Mouse (Mus musculus) heart, embryonic 16.5 days (tissue): Measurements from ENCODE around the gene Gm4779. TPM values are rescaled to one million over a fixed set of nuclear protein-coding genes. Genes with fewer than 3 reads are reported as not detected.

Source experiments
- ATAC-seq: fragments of 200-750 bp; cut with Nextera tagmentation; replicated peaks from 2 replicates; pipeline ENCODE4 v1.8.0; 2017; ENCODE audit warnings: moderate number of reproducible peaks; ENCODE audit not compliant: insufficient read depth, low FRiP score; ENCODE audit errors: extremely low read depth
- H3K27ac ChIP-seq: fragments of 300-500 bp; sonication (generic); 2 replicates; pipeline ENCODE4 v1.5.1; 2014; ENCODE audit warnings: mild to moderate bottlenecking, low read length, control low read depth, moderate library complexity
- H3K27me3 ChIP-seq: fragments of 300-500 bp; sonication (generic); 2 replicates; pipeline ENCODE4 v1.6.1; 2014; ENCODE audit warnings: low read length, mixed read lengths; ENCODE audit not compliant: control insufficient read depth, insufficient read depth
- H3K36me3 ChIP-seq: fragments of 300-500 bp; sonication (generic); 2 replicates; pipeline ENCODE4 v1.6.1; 2014; ENCODE audit not compliant: control insufficient read depth, insufficient read depth
- H3K4me1 ChIP-seq: fragments of 300-500 bp; sonication (generic); 2 replicates; pipeline ENCODE4 v1.6.1; 2014; ENCODE audit warnings: low read length, mixed read lengths; ENCODE audit not compliant: control insufficient read depth, insufficient read depth
- H3K4me2 ChIP-seq: fragments of 300-500 bp; sonication (generic); 2 replicates; pipeline ENCODE4 v1.6.1; 2014; ENCODE audit warnings: low read depth, mild to moderate bottlenecking, control low read depth, low read length
- H3K4me3 ChIP-seq: fragments of 300-500 bp; sonication (generic); 2 replicates; pipeline ENCODE4 v1.5.1; 2014; ENCODE audit warnings: mild to moderate bottlenecking, control low read depth, low read length
- H3K9ac ChIP-seq: fragments of 300-500 bp; sonication (generic); 2 replicates; pipeline ENCODE4 v1.6.1; 2014; ENCODE audit warnings: low read length, control low read depth
- H3K9me3 ChIP-seq: fragments of 300-500 bp; sonication (generic); replicated peaks from 2 replicates; pipeline ENCODE4 v1.6.1; 2016; ENCODE audit warnings: low read length; ENCODE audit not compliant: control insufficient read depth
- WGBS: fragments of 180-500 bp; shearing (Covaris S2); extraction: QIAGEN DNeasy Blood & Tissue Kit; methylation state at CpG from one replicate; pipeline ENCODE4 v1.1.7; 2014; 5-methylcytosine and 5-hydroxymethylcytosine counted together
- polyA plus RNA-seq: library from polyadenylated mRNA; unstranded; fragments of >200 nt; fragmentation: Nextera tagmentation; extraction: Ambion mirVana; gene quantifications from 2 replicates; pipeline ENCODE4 v1.2.1, GENCODE M21; 2015

The Gm4779 gene
- polyA plus RNA-seq, 1 experiment from 2014 or later: 0.37 TPM

GRCm38 (mm10) chrX:101767280-101767679 lies 26.9 kb downstream of the Gm4779 start:
- 54% methylated on average over 7 of the region's 7 CpGs for WGBS
- no peak overlapping the region for H3K27ac ChIP-seq

GRCm38 (mm10) chrX:101765111-101765510 lies 29.1 kb downstream of the Gm4779 start:
- H3K4me1 ChIP-seq: no peaks in the 10 kb centered on the region
- WGBS: 77% methylated on average over 4 of the region's 4 CpGs
- no peak for ATAC-seq
- no peak overlapping the region for H3K4me2 ChIP-seq
- peaks cover 3% of the 10 kb centered on the region; the same call in 1 of the 2 replicates for H3K27me3 ChIP-seq
- no peaks in the 10 kb centered on the region for H3K36me3 ChIP-seq
- no peaks in the 10 kb centered on the region for H3K9me3 ChIP-seq
- no peak overlapping the region for H3K27ac ChIP-seq
- H3K4me3 ChIP-seq: no peak overlapping the region
- no peak overlapping the region for H3K9ac ChIP-seq

More at GRCm38 (mm10) chrX:101767280-101767679, 26.9 kb downstream of the Gm4779 start:
- Histone ChIP-seq H3K9ac (no peak overlapping the region), H3K9me3 (no peaks in the 10 kb centered on the region), H3K4me1 (no peaks in the 10 kb centered on the region), H3K4me3 (no peak overlapping the region), H3K36me3 (no peaks in the 10 kb centered on the region), H3K27me3 (peaks cover 7% of the 10 kb centered on the region; the same call in 1 of the 2 replicates), H3K4me2 (no peak overlapping the region)
- ATAC-seq: no peak

- ATAC-seq: no peak
- Histone ChIP-seq H3K4me2 (no peak overlapping the region), H3K27ac (no peak overlapping the region), H3K4me1 (no peaks in the 10 kb centered on the region), H3K9me3 (no peaks in the 10 kb centered on the region), H3K9ac (no peak overlapping the region), H3K27me3 (peaks cover 6% of the 10 kb centered on the region), H3K4me3 (no peak overlapping the region), H3K36me3 (no peaks in the 10 kb centered on the region)
- 61% methylated on average over 5 of the region's 5 CpGs for WGBS
These were observed 29.6 kb downstream of the Gm4779 start for GRCm38 (mm10) chrX:101764621-101765020.

- WGBS: 61% methylated on average over 5 of the region's 5 CpGs
- Histone ChIP-seq H3K9me3 (no peaks in the 10 kb centered on the region), H3K4me2 (no peak overlapping the region), H3K27me3 (no peaks in the 10 kb centered on the region), H3K4me3 (no peak overlapping the region), H3K27ac (no peak overlapping the region), H3K36me3 (no peaks in the 10 kb centered on the region), H3K4me1 (no peaks in the 10 kb centered on the region), H3K9ac (no peak overlapping the region)
- ATAC-seq: no peak
These were observed 39.7 kb downstream of the Gm4779 start for GRCm38 (mm10) chrX:101754478-101754877.

GRCm38 (mm10) chrX:101750144-101750543 lies 44.1 kb downstream of the Gm4779 start:
- Histone ChIP-seq H3K27me3 (no peaks in the 10 kb centered on the region), H3K27ac (no peak overlapping the region), H3K4me2 (no peak overlapping the region), H3K4me3 (no peak overlapping the region), H3K9me3 (no peaks in the 10 kb centered on the region), H3K4me1 (no peaks in the 10 kb centered on the region), H3K9ac (no peak overlapping the region), H3K36me3 (no peaks in the 10 kb centered on the region)
- WGBS: 64% methylated on average over 4 of the region's 4 CpGs
- ATAC-seq: no peak

GRCm38 (mm10) chrX:101741064-101741433 lies 53.2 kb downstream of the Gm4779 start:
- Histone ChIP-seq H3K9ac (no peak overlapping the region), H3K27ac (no peak overlapping the region), H3K4me2 (no peak overlapping the region), H3K9me3 (no peaks in the 10 kb centered on the region), H3K4me1 (peaks cover 5% of the 10 kb centered on the region), H3K27me3 (peaks cover 2% of the 10 kb centered on the region; the same call in 1 of the 2 replicates), H3K36me3 (no peaks in the 10 kb centered on the region), H3K4me3 (no peak overlapping the region)
- WGBS: 72% methylated on average over 2 of the region's 2 CpGs
- no peak for ATAC-seq

- H3K9ac ChIP-seq: no peak overlapping the region
- H3K9me3 ChIP-seq: no peaks in the 10 kb centered on the region
- no peak overlapping the region for H3K4me3 ChIP-seq
- peaks cover 5% of the 10 kb centered on the region for H3K4me1 ChIP-seq
- H3K27me3 ChIP-seq: peaks cover 2% of the 10 kb centered on the region; the same call in 1 of the 2 replicates
- no peak overlapping the region for H3K27ac ChIP-seq
- H3K36me3 ChIP-seq: no peaks in the 10 kb centered on the region
- whole genome bisulfite sequencing: 37% methylated on average over 6 of the region's 6 CpGs
- ATAC-seq: no peak
- no peak overlapping the region for H3K4me2 ChIP-seq
These were observed 53.7 kb downstream of the Gm4779 start for GRCm38 (mm10) chrX:101740335-101741063.

Other genes with a start within 250 kb of the Gm4779 start
- 107 and 110 TPM in 2 replicates for gene Ogt, start 154.4 kb downstream of the Gm4779 start, polyA plus RNA-seq
- gene Cxcr3, start 60.2 kb downstream of the Gm4779 start, polyA plus RNA-seq: 0.19 and 0.60 TPM in 2 replicates
- gene 8030474K03Rik, start 233 bp upstream of the Gm4779 start, polyA plus RNA-seq: 0.30 and 0.54 TPM in 2 replicates
- gene Nhsl2, start 55.0 kb upstream of the Gm4779 start, polyA plus RNA-seq: 6.9 and 7.0 TPM in 2 replicates